Mouse (Mus musculus): ENCODE measurements around the gene Gm5728.
"Not testable (repeated sequence)": the region's sequence is repeated elsewhere in the genome, so short reads cannot be mapped to it uniquely, and the experiment has no call there.

Gm5728 gene

DNA sequence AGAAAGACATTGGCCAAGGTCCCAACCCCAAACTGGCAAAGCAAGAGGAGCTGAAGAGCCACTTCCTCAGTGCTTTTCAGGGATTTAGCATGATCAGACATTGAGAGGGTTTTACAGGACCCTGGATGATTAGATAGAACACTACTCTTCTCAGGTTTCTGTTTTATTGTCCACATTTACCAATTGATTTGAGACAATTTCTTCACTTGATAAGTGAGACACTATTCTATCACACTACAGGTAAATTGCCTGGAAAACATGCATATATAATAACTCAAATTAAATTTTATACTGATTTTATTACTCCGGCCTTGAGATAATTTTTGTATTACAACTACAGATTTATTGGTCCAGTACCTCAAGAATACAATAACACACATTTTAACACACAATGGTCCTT is at the start of gene Gm5728:
Gene Gm5728 (minus strand): TSS at position 101 of the 400 bp plus-strand sequence.
- not testable (repeated sequence) for DNase-seq (ENCODE audit: low read depth, low spot score)

- DNase-seq (ENCODE audit: low read depth, low spot score), result not testable (repeated sequence)
Measured at GRCm38 (mm10) chr7:20417642-20418041, 42.4 kb upstream of the Gm5728 start, which contains the start of gene Vmn1r100. Gene Vmn1r100 (plus strand): TSS chr7:20417942.

GRCm38 (mm10) chr7:20333965-20334364 is 41.2 kb downstream of the Gm5728 start, which contains the start of gene Gm4133:
Gene Gm4133 (minus strand): TSS chr7:20334065.
- not testable (repeated sequence) for DNase-seq (ENCODE audit: low read depth, low spot score)
